Mouse (Mus musculus): Measurements from ENCODE around the gene Nono. TPM values are rescaled to one million over a fixed set of nuclear protein-coding genes. Genes with fewer than 3 reads are reported as not detected.

Gene Nono
- 558 and 566 TPM in 2 replicates for polyA plus RNA-seq (2015; fragmentation: Nextera tagmentation; extraction: Ambion mirVana)

DNA sequence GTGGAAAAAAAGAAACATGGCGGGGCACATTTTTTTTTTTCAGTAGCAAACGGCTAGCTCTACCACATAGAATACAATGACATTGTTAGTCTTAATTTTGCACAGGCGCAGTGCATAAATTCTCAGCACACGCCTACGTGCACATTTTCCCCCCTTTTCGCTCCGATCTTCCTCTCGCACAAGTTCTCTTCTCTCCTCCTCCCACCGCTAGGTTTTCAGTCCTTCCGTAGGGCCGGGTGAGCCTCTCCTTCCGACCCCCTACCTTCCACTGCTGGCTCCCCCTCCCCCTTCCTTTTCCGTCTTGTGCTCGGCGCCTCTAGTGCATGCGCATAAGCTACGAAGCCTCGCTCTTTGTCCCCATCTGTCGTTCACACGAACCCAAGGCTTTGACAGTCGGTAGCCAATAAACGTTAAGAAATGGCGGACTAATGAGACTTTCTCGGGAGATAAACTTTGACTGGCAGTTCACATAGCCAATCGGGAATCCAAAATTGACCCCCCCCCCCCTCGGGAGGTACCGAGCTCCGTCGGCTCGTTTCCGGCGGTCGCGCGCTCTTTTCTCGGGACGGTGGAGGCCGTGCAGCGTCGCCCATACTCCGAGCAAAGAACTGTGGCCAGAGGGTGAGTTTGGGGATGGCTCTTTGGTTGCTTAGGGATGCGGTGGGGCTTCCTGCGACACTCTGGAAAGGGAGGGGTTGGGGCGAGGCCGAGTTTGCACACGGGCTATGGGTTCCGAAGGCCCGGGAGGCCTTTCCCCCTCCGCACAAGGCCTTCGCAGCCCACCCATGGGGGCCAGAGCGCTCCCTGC, at the start of gene Nono:
Nono (plus strand) TSS at position 177 of the 808 bp plus-strand sequence.
- Histone ChIP-seq H3K4me2 (peak within 1 kb of the TSS; percentile 62), H3K4me1 (peaks cover 18% of the 10 kb centered on the region), H3K27me3 (no peaks in the 10 kb centered on the region), H3K27ac (peak within 1 kb of the TSS; percentile 96), H3K36me3 (ENCODE audit: poor library complexity, severe bottlenecking) (peaks cover 17% of the 10 kb centered on the region; the same call in 1 of the 2 replicates), H3K4me3 (peak within 1 kb of the TSS; percentile 65), H3K9ac (peak within 1 kb of the TSS; percentile 87), H3K9me3 (replicated peaks) (no peaks in the 10 kb centered on the region)
- ATAC-seq, result peak; percentile 96
- 22% methylated on average over 49 of the region's 51 CpGs for WGBS

DNA sequence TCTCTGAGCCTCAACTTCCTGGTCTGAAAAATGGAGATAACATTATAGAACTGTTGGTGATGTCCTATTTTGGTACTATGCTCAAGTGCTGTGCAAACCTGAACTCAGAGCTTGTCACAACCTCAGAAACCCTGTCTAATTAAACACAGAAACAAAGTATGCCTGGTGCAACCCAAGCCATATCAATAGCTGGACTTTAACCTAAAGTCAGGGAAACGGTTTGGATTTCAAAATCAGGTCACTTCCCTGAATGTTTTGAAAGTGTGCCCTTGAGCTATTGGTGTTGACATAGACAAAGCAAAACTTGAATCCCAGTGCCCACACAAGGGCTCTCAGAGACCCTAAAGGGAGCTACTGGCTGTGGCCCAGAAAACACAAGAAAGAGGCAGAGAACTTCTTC, 49.4 kb upstream of the Nono start:
- no peak overlapping the region for H3K4me3 ChIP-seq
- ATAC-seq, result no peak
- no peaks in the 10 kb centered on the region for H3K9me3 ChIP-seq (replicated peaks)
- no peak overlapping the region for H3K4me2 ChIP-seq
- H3K4me1 ChIP-seq, result 0 out of 2 replicates have a peak, but pooled peaks cover 5% of the 10 kb centered on the region
- WGBS, result 74% methylated on average over 1 of the region's 1 CpGs
- H3K36me3 ChIP-seq (ENCODE audit: poor library complexity, severe bottlenecking), result no peaks in the 10 kb centered on the region
- no peak overlapping the region for H3K9ac ChIP-seq
- no peak overlapping the region for H3K27ac ChIP-seq
- peaks cover 36% of the 10 kb centered on the region for H3K27me3 ChIP-seq

DNA sequence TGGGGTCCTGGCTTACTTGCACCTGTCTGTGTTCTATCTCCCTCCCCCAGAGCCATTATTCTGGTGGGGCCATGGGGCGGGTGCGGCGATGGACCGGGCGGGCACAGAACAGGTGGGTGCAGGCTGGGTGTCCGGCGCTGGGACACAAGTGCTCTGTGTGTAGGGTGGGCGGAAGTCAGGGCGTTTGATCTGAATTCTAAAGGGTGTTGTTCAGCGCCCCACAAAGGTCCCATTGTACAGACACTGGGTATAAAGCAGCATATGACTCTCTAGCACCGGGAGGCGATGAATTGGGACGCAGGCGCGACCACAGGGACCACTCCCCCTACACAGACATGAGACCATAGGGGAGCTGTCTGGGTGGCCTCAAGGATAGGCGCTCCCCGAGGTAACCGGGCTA, 45.7 kb upstream of the Nono start:
- no peaks in the 10 kb centered on the region for H3K9me3 ChIP-seq (replicated peaks)
- WGBS, result 23% methylated on average over 18 of the region's 18 CpGs
- H3K36me3 ChIP-seq (ENCODE audit: poor library complexity, severe bottlenecking), result no peaks in the 10 kb centered on the region
- H3K27me3 ChIP-seq, result peaks cover 55% of the 10 kb centered on the region
- no peak for ATAC-seq
- no peak overlapping the region for H3K27ac ChIP-seq
- no peak overlapping the region for H3K9ac ChIP-seq
- H3K4me2 ChIP-seq, result no peak overlapping the region
- H3K4me3 ChIP-seq, result no peak overlapping the region
- H3K4me1 ChIP-seq, result 0 out of 2 replicates have a peak, but pooled peaks cover 8% of the 10 kb centered on the region

DNA sequence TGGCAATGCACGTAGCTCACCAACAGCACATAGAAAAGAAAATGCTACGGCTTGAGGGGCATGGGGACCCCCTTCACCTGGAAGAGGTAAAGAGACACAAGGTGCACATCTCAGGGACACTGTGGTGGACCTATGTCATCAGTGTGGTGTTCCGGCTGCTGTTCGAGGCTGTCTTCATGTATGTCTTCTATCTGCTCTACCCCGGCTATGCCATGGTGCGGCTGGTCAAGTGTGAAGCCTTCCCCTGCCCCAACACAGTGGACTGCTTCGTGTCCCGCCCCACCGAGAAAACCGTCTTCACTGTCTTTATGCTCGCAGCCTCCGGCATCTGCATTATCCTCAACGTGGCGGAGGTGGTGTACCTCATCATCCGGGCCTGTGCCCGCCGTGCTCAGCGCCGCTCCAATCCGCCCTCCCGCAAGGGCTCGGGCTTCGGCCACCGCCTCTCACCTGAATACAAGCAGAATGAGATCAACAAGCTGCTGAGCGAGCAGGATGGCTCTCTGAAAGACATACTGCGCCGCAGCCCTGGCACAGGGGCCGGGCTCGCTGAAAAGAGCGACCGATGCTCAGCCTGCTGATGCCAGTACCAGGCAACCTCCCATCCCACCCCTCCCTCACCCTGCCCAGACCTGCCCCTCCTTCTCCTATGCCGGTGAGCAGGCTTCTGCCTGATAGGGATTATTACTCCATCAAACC, 44.5 kb upstream of the Nono start:
- Histone ChIP-seq H3K27me3 (peaks cover 54% of the 10 kb centered on the region), H3K9ac (peak overlapping the region; percentile 56; the same call in 1 of the 2 replicates), H3K27ac (no peak overlapping the region), H3K4me1 (0 out of 2 replicates have a peak, but pooled peaks cover 8% of the 10 kb centered on the region), H3K4me2 (peak overlapping the region; percentile 57), H3K4me3 (peak overlapping the region; percentile 35), H3K9me3 (replicated peaks) (no peaks in the 10 kb centered on the region), H3K36me3 (ENCODE audit: poor library complexity, severe bottlenecking) (no peaks in the 10 kb centered on the region)
- 22% methylated on average over 32 of the region's 32 CpGs for WGBS
- peak; percentile 66 for ATAC-seq

- Histone ChIP-seq H3K9ac (no peak overlapping the region), H3K36me3 (ENCODE audit: poor library complexity, severe bottlenecking) (no peaks in the 10 kb centered on the region), H3K4me3 (no peak overlapping the region), H3K27ac (no peak overlapping the region), H3K9me3 (replicated peaks) (no peaks in the 10 kb centered on the region), H3K4me1 (0 out of 2 replicates have a peak, but pooled peaks cover 8% of the 10 kb centered on the region), H3K27me3 (peaks cover 50% of the 10 kb centered on the region), H3K4me2 (no peak overlapping the region)
- no peak for ATAC-seq
- WGBS, result 11% methylated on average over 4 of the region's 4 CpGs
These were observed 42.9 kb upstream of the Nono start for GRCm38 (mm10) chrX:101386222-101386621.

DNA sequence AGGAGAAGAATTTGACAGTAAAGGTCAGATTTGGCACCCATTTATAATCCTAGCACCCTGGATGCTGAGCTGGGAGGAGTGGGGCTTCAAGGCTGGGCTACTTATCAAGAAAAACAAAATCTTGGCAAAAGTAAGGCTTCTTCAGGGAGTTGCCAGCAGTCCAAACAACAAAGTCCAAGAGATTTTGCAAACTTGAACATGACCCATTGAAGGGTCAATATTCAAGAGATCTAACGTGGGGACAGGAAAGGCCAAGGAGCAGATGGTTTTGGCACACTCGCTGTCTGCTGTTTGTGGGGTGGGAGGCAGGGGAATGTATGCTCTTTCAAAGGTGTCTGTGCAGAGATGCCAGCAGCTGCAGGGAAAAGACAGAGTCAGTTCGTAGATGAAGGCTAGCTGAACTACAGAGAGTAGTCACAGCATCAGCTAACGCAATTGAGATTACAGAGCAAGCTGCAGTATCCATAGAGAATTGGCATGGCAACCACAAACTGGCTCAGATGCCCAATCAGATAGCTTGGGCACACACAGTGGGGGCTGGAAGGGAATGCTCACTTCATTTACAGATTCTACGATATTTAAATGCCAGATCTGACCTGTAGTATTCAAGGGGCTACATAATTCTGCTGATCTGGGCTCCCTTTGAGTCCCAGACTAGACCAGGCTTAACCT, 40.1 kb upstream of the Nono start:
- ATAC-seq, result 0 out of 2 replicates have a peak, but pooled peaks have one; percentile 10
- Histone ChIP-seq H3K9me3 (replicated peaks) (no peaks in the 10 kb centered on the region), H3K4me3 (no peak overlapping the region), H3K4me2 (no peak overlapping the region), H3K27ac (no peak overlapping the region), H3K27me3 (peaks cover 26% of the 10 kb centered on the region), H3K4me1 (0 out of 2 replicates have a peak, but pooled peaks cover 8% of the 10 kb centered on the region), H3K9ac (no peak overlapping the region), H3K36me3 (ENCODE audit: poor library complexity, severe bottlenecking) (no peaks in the 10 kb centered on the region)
- 48% methylated on average over 5 of the region's 5 CpGs for WGBS

- H3K27ac ChIP-seq, result no peak overlapping the region
- no peaks in the 10 kb centered on the region for H3K4me1 ChIP-seq
- H3K4me3 ChIP-seq, result no peak overlapping the region
- no peaks in the 10 kb centered on the region for H3K9me3 ChIP-seq (replicated peaks)
- peaks cover 20% of the 10 kb centered on the region for H3K27me3 ChIP-seq
- no peak overlapping the region for H3K4me2 ChIP-seq
- 82% methylated on average over 2 of the region's 2 CpGs for WGBS
- ATAC-seq, result no peak
- H3K9ac ChIP-seq, result no peak overlapping the region
- no peaks in the 10 kb centered on the region for H3K36me3 ChIP-seq (ENCODE audit: poor library complexity, severe bottlenecking)
These were observed 34.8 kb upstream of the Nono start for GRCm38 (mm10) chrX:101394341-101394740.

DNA sequence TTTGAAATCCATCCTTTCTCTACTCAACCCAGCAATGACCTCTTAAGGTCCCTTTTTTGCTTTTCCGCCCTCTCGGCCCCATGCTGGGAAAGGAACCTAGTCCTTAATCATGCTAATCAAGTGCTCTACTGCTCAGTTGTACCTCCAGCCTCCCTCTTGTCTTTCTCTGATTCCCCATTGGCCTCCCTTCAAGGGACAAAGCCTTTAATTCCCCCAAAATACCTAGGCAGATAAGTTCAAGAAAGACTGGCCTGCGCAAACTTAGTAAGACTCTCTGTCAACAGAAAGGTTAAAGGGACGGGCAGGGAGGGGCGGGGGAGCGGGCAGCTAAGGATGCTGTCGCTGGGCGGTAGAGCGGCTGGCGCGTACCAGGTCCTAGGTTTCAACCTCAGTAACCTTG, 32.7 kb upstream of the Nono start:
- no peak for ATAC-seq
- Histone ChIP-seq H3K36me3 (ENCODE audit: poor library complexity, severe bottlenecking) (no peaks in the 10 kb centered on the region), H3K4me2 (0 out of 2 replicates have a peak overlapping the region, but pooled peaks have one; percentile 4), H3K9ac (no peak overlapping the region), H3K27ac (no peak overlapping the region), H3K4me1 (no peaks in the 10 kb centered on the region), H3K27me3 (peaks cover 20% of the 10 kb centered on the region), H3K4me3 (no peak overlapping the region), H3K9me3 (replicated peaks) (no peaks in the 10 kb centered on the region)
- 18% methylated on average over 11 of the region's 11 CpGs for WGBS

GRCm38 (mm10) chrX:101418946-101419724, 10.0 kb upstream of the Nono start:
- H3K9me3 ChIP-seq (replicated peaks), result no peaks in the 10 kb centered on the region
- H3K27me3 ChIP-seq, result no peaks in the 10 kb centered on the region
- H3K9ac ChIP-seq, result peak overlapping the region; percentile 73
- no peak; the same call in 1 of the 2 replicates for ATAC-seq
- peaks cover 15% of the 10 kb centered on the region for H3K4me1 ChIP-seq
- H3K4me2 ChIP-seq, result peak overlapping the region; percentile 64
- peaks cover 14% of the 10 kb centered on the region for H3K36me3 ChIP-seq (ENCODE audit: poor library complexity, severe bottlenecking)
- peak overlapping the region; percentile 54 for H3K4me3 ChIP-seq
- WGBS, result 12% methylated on average over 33 of the region's 36 CpGs
- H3K27ac ChIP-seq, result peak overlapping the region; percentile 57

- Histone ChIP-seq H3K4me2 (peak overlapping the region; percentile 64), H3K9me3 (replicated peaks) (no peaks in the 10 kb centered on the region), H3K27me3 (no peaks in the 10 kb centered on the region), H3K4me3 (peak overlapping the region; percentile 54), H3K4me1 (peaks cover 15% of the 10 kb centered on the region), H3K9ac (peak overlapping the region; percentile 73), H3K27ac (peak overlapping the region; percentile 72), H3K36me3 (ENCODE audit: poor library complexity, severe bottlenecking) (peaks cover 7% of the 10 kb centered on the region)
- WGBS, result 20% methylated on average over 46 of the region's 54 CpGs
- ATAC-seq, result peak; percentile 98
These were observed 9.1 kb upstream of the Nono start for GRCm38 (mm10) chrX:101419725-101420699.
